ENCODE assay signal across 8 mouse cellular contexts in genomic region chr4:152038985-152039830, GRCm38 (mm10). TPM values are rescaled to one million over a fixed set of nuclear protein-coding genes. Genes with fewer than 3 reads are reported as not detected.
DNase-seq lines count a peak whose midpoint lies in the region; ATAC-seq and TF ChIP-seq lines count a peak whose summit lies in the region.

TSS of gene Nol9 (plus strand) at chr4:152039321.

- H3K27me3 ChIP-seq in G1E (ENCODE audit: insufficient read depth, low read length), result peaks cover 14% of the 10 kb centered on the region
- H3K27me3 ChIP-seq in forebrain, postnatal 0 days (ENCODE audit: insufficient read depth, low read length), result no peaks in the 10 kb centered on the region
- H3K27me3 ChIP-seq in lung, embryonic 15.5 days, result no peaks in the 10 kb centered on the region

- H3K4me2 ChIP-seq in forebrain, postnatal 0 days (ENCODE audit: low read depth), result peak within 1 kb of the TSS; percentile 88
- peak within 1 kb of the TSS; percentile 93 for H3K4me2 ChIP-seq in lung, embryonic 15.5 days

- DNase-seq in G1E (ENCODE audit: low spot score), result peak; percentile 94
- peak; percentile 89 to 97 for DNase-seq in cerebellum, adult 18-20 months
- peak; percentile 96 for DNase-seq in forebrain, postnatal 0 days
- DNase-seq in heart, postnatal 4 days, result peak; percentile 96
- peak; percentile 74 to 89 for DNase-seq in layer of hippocampus, adult 8-10 months (ENCODE audit: low spot score in 2 of 2)
- peak; percentile 82 for DNase-seq in ovary, adult 18-20 months (ENCODE audit: low spot score)
- DNase-seq in thymus, postnatal 0 days (ENCODE audit: low spot score), result peak; percentile 94

- 3% methylated on average over 65 of the region's 86 CpGs for WGBS in forebrain, postnatal 0 days
- 2% methylated on average over 86 of the region's 86 CpGs for WGBS in lung, embryonic 15.5 days

- H3K4me3 ChIP-seq in G1E (ENCODE audit: low read depth, low read length), result peak within 1 kb of the TSS; percentile 97
- peak within 1 kb of the TSS; percentile 84 for H3K4me3 ChIP-seq in forebrain, postnatal 0 days (ENCODE audit: low read depth, low read length)
- H3K4me3 ChIP-seq in lung, embryonic 15.5 days, result peak within 1 kb of the TSS; percentile 99

- peak; percentile 91 for TF ChIP-seq CTCF in G1E (IDR thresholded peaks at IDR 0.05; ENCODE audit: low read depth, low read length)
- peak; percentile 97 for TF ChIP-seq CTCF in forebrain, postnatal 0 days (IDR thresholded peaks at IDR 0.05; ENCODE audit: low read depth)

- peaks cover 45% of the 10 kb centered on the region for H3K4me1 ChIP-seq in G1E (ENCODE audit: insufficient read depth, low read depth, low read length)
- peaks cover 11% of the 10 kb centered on the region; the same call in 1 of the 2 replicates for H3K4me1 ChIP-seq in forebrain, postnatal 0 days (ENCODE audit: insufficient read depth)
- H3K4me1 ChIP-seq in lung, embryonic 15.5 days, result peaks cover 14% of the 10 kb centered on the region

- H3K9ac ChIP-seq in forebrain, postnatal 0 days, result peak within 1 kb of the TSS; percentile 70
- peak within 1 kb of the TSS; percentile 92 for H3K9ac ChIP-seq in lung, embryonic 15.5 days

- ATAC-seq in G1E (ENCODE audit: extremely low read depth, insufficient number of reproducible peaks, low FRiP score, poor library complexity, severe bottlenecking), result peak; percentile 50
- ATAC-seq in forebrain, postnatal 0 days, result peak; percentile 96
- ATAC-seq in lung, embryonic 15.5 days (ENCODE audit: borderline replicate concordance, extremely low read depth, low FRiP score, low TSS enrichment), result peak; percentile 88

- H3K27ac ChIP-seq in forebrain, postnatal 0 days (ENCODE audit: low read depth, low read length), result 0 out of 2 replicates have a peak within 1 kb of the TSS, but pooled peaks have one; percentile 9
- no peak within 1 kb of the TSS; the same call in 1 of the 2 replicates for H3K27ac ChIP-seq in lung, embryonic 15.5 days

- no peaks in the 10 kb centered on the region for H3K9me3 ChIP-seq in G1E (replicated peaks)
- H3K9me3 ChIP-seq in forebrain, postnatal 0 days (ENCODE audit: low read length), result no peaks in the 10 kb centered on the region
- H3K9me3 ChIP-seq in lung, embryonic 15.5 days, result no peaks in the 10 kb centered on the region

- peaks cover 39% of the 10 kb centered on the region for H3K36me3 ChIP-seq in G1E (replicated peaks)
- peaks cover 26% of the 10 kb centered on the region for H3K36me3 ChIP-seq in forebrain, postnatal 0 days (ENCODE audit: insufficient read depth)
- peaks cover 33% of the 10 kb centered on the region for H3K36me3 ChIP-seq in lung, embryonic 15.5 days

RNA-seq across cellular contexts. Expression of gene Nol9, which starts in this region (rescaled TPM):
- total RNA-seq in G1E (2014; fragmentation: Nextera tagmentation), result 47.5 and 58.2 TPM in 2 replicates
- 34.2 and 35.1 TPM in 2 replicates for total RNA-seq in G1E (2017)
- polyA plus RNA-seq in G1E (2012), result 63.5 and 96.9 TPM in 2 replicates
- total RNA-seq in forebrain, postnatal 0 days (2014; rRNA removed), result 26.9 and 31.8 TPM in 2 replicates
- polyA plus RNA-seq in forebrain, postnatal 0 days (2015; fragmentation: Nextera tagmentation; extraction: Ambion mirVana), result 14.9 and 20.1 TPM in 2 replicates
- total RNA-seq in heart, postnatal 4 days (2021), result 10 to 100 TPM; 11.1 to 13.2 TPM
- 10 to 100 TPM; 18.3 to 21.0 (median 19.9) TPM for total RNA-seq in layer of hippocampus, adult 8-10 months (2022)
- polyA plus RNA-seq in lung, embryonic 15.5 days (2015; fragmentation: Nextera tagmentation; extraction: Ambion mirVana), result 29.4 and 31.1 TPM in 2 replicates
- 22.8 and 24.9 TPM in 2 replicates for polyA plus RNA-seq in thymus, postnatal 0 days (2015; fragmentation: Nextera tagmentation; extraction: Ambion mirVana)
